Mouse (Mus musculus) thymus, postnatal 4 days (tissue): ENCODE data around the gene Pelp1.
"Not testable (repeated sequence)": the region's sequence is repeated elsewhere in the genome, so short reads cannot be mapped to it uniquely, and the experiment has no call there.

ENCODE experiments used
- DNase-seq: peaks from one replicate; pipeline ENCODE4 v3.0.0; 2021

Gene Pelp1

GRCm38 (mm10) chr11:70419486-70419885 lies 9.7 kb upstream of the Pelp1 start:
- DNase-seq, result no peak

- no peak for DNase-seq
Measured at GRCm38 (mm10) chr11:70418199-70418598, 8.4 kb upstream of the Pelp1 start.

GRCm38 (mm10) chr11:70413961-70414360 lies 4.1 kb upstream of the Pelp1 start:
- peak; percentile 88 for DNase-seq

GRCm38 (mm10) chr11:70412591-70412990 lies 2.8 kb upstream of the Pelp1 start:
- no peak for DNase-seq

DNA sequence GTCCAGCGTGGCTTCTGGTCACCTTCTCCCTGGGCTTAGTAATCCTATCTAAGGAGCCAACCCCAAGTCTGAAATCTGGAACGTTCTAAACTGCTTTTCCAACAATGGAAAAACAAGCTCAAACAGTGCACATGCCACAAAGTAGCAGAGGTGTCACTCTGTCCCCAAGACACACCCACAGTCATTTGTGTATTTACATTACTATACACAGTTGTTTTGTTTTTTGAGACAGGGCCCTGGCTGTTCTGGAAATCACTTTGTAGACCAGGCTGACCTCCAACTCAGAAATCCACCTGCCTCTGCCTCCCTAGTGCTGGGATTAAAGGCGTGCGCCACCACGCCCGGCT lies 439 bp upstream of the Pelp1 start:
- DNase-seq, result no peak

GRCm38 (mm10) chr11:70403598-70403997 lies 6.2 kb downstream of the Pelp1 start:
- no peak for DNase-seq

DNA sequence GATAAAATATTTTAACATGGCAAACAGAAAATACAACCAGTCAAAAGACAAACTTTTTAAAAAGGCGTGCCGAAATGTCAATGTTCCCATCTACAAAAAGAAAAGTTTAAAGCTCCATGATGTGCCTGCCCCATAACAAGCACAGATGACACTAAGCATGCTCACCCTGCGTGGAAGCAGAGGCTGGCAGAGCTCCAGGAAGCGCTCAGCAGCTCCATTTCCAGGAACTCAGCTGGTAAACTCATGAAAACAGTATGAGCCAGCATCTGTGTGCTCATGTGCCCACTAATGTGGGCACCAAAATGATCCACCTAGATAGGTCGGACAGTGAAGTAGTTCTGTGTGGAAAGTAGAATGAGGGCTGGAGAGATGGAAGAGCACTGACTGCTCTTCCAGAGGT lies 20.4 kb downstream of the Pelp1 start:
- no peak for DNase-seq

DNA sequence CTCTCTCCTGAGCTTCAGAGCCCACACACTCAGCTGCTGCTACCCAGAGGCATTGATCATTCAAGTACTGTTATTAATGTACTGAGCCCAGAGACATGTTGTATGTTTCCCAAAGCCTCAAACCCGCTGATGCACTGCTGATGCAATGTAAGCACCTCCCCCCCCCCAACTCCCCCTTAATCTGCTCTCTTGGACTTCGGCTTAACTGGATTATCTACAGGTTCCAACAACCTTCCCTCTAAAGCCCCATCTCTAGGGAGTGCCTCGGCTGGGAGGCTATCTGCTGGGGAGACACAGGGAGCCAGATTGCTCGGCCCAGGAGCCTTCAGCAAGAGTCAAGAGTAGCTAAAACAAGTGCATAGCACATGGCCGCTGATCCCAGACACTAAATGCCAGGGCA lies 22.4 kb downstream of the Pelp1 start:
- DNase-seq, result no peak

- no peak for DNase-seq
Measured at GRCm38 (mm10) chr11:70384136-70384535, 25.7 kb downstream of the Pelp1 start.

DNA sequence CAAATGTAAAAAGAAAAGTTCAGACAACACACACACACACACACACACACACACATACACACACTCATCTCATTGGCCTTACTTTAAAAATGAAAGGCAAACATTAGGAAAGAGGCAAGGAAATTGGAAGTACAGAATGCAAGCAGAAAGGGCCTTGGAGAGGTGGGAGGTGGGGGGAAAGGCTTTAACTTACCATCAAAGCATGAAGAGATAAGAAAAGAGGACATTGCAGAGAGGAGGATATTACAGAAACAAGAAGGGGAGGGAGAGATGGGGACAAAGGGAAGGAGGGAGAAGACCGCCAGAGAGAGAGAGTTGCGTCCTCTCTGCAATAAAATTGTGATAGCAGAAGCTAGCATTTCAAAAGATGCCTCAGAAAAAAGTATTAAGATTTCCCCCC lies 28.5 kb downstream of the Pelp1 start:
- DNase-seq, result no peak

DNA sequence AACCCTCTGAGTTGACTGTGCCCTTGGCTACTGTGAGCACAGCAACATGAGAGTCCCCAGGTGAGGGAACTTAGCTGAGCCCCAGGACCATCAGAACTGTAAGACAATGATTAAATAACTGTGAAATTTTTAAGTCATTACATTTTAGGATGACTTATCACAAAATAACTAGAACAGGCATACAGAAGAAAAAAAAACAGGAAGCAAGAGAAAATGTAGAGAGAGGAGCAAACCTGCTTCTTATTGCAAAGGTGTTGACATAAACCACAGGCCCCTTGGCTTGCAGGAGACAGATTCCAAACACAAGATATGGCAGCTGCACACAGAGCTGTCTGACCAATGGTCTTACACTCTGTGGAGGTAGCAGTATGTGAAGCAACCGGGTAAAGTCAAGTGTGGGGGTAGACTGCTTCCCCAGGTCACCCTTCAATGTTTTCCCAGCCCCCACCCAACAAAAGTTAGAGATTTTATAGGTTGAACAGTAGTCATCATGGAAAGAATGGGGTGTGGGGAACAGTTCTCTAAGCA lies 29.3 kb downstream of the Pelp1 start:
- DNase-seq, result no peak

GRCm38 (mm10) chr11:70376054-70376453 lies 33.8 kb downstream of the Pelp1 start:
- DNase-seq, result no peak

- DNase-seq, result no peak
Measured at GRCm38 (mm10) chr11:70374302-70374701, 35.5 kb downstream of the Pelp1 start.

DNA sequence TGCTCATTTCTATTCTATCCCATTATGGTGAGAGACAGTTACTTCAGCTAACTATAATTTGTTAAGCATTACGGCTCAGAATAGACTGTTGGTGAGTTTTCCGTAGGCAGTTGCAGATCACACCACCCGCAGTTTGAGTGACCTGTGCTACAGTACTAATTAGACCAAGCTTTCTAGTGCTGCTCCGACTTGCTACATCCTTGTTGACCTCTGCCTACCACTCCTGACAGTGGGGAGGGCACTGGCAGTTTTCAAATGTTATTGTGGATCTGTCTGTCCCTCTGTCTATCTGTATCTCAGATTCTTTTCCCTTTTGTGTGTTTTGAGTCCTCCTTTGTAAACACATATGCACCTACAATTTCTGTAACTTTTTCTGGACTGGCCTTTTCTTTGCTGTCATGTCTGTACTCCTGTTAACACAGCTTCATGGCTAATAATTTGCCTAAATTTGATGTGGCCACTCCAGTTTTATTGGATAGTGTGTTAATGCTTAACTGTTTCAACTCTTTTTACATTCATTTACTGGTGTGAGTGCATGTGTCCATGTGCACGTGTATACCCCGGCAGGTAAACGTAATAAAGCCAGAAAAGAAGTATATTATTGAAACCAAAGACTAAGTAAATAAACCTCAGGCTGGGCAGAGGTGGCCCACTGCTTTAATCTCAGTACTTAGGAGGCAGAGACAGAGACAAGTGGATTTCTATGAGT lies 36.8 kb downstream of the Pelp1 start:
- no peak for DNase-seq

DNA sequence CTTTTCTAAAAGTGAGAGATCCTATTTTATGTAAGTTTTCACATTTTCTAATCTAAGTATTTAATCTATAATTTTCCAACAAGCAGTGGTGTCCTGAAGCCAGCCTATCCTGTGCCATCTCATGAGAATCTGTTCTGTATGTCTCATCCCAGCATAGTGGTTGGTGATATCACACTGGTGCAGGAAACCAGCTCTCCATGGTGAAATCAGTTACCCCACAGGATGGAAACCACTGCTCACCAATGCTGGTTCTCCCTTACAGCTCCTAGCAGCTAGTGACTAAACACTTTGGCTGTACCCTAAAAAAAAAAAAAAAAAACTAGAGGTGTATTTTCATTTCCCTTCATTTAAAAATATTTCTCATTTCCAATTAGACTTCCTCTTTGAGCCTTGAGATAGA lies 37.4 kb downstream of the Pelp1 start:
- no peak for DNase-seq

DNA sequence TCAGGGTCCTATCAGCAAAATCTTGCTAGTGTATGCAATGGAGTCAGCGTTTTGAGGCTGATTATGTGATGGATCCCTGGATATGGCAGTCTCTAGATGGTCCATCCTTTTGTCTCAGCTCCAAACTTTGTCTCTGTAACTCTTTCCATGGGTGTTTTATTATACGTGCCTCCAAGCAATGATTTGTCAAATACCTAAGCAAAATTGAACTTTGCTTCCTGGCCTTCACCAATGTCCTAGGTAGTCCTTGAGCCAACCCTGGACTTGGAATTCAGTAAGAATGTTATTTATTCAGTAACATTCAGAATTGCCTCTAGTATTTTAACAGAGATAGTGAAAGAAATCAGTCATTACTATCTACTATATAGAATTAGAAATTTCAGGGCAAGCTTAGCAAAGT lies 41.2 kb downstream of the Pelp1 start:
- not testable (repeated sequence) for DNase-seq

- DNase-seq, result not testable (repeated sequence)
Measured at GRCm38 (mm10) chr11:70367701-70368100, 42.1 kb downstream of the Pelp1 start.

- DNase-seq, result peak; percentile 71
Measured at GRCm38 (mm10) chr11:70351868-70352267, 58.0 kb downstream of the Pelp1 start, which contains the start of gene Alox15. TSS of gene Alox15 (minus strand) at chr11:70352031.

- no peak for DNase-seq
Measured at GRCm38 (mm10) chr11:70348630-70349029, 61.2 kb downstream of the Pelp1 start.

DNA sequence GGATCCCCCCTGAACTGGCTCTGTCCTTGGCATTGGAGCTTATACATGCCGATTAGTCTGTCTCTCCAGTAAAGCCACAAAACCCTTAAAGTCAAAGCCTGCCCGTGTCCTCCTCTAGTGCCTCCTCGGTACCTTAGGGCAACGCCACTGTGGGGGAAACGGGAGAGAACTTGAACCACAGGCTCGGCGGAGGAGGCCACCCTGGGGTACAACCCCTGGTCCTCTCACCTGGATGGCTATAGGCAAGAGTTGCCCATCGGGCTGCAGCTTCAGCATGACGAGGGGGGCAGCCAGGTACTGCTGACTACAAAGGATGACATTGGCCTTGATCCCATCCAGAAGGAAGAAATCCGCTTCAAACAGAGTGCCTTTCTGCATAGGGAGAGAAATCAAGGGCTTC lies 62.0 kb downstream of the Pelp1 start:
- no peak for DNase-seq

DNA sequence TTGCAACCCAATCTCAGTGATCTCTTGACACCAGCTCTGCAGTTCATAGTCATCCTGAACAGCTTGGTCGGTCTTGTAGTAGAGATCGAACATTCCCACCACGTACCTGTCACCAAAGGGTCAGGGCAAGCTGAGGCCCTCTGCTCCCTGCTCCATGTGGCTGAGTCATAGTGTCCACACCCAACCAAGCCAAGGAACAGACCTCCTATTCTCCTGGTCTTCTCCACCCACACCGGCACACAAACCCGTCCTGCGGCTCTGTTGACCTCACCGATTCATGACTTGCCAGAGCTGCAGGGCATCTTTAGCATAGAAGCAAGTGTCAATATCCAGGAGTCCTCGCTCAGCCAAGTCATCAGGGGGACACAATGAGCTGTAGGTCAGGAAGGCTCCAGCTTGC lies 64.3 kb downstream of the Pelp1 start:
- DNase-seq, result no peak

DNA sequence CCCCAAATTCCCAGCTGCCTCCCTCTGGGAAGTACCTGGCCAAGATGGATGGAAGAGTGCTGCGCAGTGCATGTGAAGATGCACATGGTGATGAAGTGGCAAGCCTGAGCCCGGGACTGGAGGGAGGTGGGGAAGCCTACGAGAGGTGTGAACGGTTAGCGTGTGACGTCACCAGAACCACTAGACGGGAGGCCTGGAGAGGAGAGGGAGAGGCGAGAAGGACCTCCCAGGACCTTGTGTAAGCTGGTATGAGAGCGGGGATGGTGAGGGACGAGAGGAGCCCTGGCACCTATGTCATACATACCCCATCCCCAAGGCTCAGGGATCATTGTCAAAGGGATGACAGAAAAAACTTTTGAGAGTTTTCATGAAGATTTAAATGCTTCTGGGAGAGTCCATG lies 64.8 kb downstream of the Pelp1 start:
- DNase-seq, result no peak
